Mouse (Mus musculus) T-helper 1 cell (primary cell): ENCODE results near the gene Kantr.

Source experiments
- in situ Hi-C: fragments of 300-600 bp; cut with MboI, MseI; formaldehyde crosslinking; loops from one replicate; pipeline ENCODE4 v1.15.1; 2025; ENCODE audit warnings: high pct_unique_total_duplicates

The Kantr gene

DNA sequence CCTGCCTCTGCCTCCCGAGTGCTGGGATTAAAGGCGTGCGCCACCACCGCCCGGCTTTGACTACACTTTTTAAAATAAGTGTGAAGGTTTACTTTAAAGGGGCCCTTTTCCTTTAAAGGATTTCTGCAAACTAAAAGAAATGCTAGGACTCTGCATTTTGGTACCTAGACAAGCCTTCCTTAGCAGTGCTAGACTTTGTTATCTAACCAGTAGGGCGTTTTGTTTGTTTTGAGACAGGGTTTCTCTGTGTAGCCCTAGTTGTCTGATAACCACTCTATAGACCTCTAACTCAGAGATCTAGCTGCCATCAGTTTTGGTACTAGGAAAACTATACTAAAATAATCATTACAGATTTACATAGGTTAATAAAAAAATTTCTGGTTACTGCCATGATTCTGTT lies 47.9 kb downstream of the Kantr start:
- in situ Hi-C loops: no loop called here

DNA sequence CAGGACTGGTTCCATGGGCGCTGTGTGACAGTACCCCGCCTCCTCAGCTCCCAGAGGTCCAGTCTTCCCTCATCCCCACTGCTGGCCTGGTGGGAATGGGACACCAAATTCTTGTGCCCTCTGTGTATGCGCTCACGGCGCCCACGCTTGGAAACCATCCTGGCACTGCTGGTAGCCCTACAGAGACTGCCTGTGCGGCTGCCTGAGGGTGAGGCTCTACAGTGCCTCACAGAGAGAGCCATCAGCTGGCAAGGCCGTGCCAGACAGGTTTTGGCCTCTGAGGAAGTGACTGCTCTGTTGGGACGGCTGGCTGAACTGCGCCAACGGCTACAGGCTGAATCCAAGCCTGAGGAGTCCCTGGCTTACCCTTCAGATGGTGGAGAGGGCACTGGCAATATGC lies 56.1 kb downstream of the Kantr start:
- in situ Hi-C loops: no loop called here
